Mouse (Mus musculus) embryonic facial prominence, embryonic 12.5 days (tissue): ENCODE measurements at regions not wholly inside any gene's neighbourhood (a gene's known extent, or its start where the extent isn't known, plus 50 kb on each side); places are given as distances from the start of the nearest gene placed in this dataset.

Experiments
- ATAC-seq: fragments of 200-750 bp; cut with Nextera tagmentation; 2 replicates; pipeline ENCODE4 v1.8.0; 2017; ENCODE audit not compliant: insufficient number of reproducible peaks, insufficient read depth, low FRiP score, low TSS enrichment
- H3K27ac ChIP-seq: fragments of 300-500 bp; sonication (generic); 2 replicates; pipeline ENCODE4 v1.5.1; 2016; ENCODE audit warnings: mild to moderate bottlenecking
- H3K27me3 ChIP-seq: fragments of 300-500 bp; sonication (generic); 2 replicates; pipeline ENCODE4 v1.6.1; 2016; ENCODE audit warnings: mild to moderate bottlenecking, moderate library complexity
- H3K36me3 ChIP-seq: fragments of 300-500 bp; sonication (generic); 2 replicates; pipeline ENCODE4 v1.6.1; 2016; ENCODE audit warnings: mild to moderate bottlenecking
- H3K4me1 ChIP-seq: fragments of 300-500 bp; sonication (generic); 2 replicates; pipeline ENCODE4 v1.6.1; 2016
- H3K4me2 ChIP-seq: fragments of 300-500 bp; sonication (generic); replicated peaks from 2 replicates; pipeline ENCODE4 v1.6.1; 2016; ENCODE audit warnings: mild to moderate bottlenecking, moderate library complexity
- H3K4me3 ChIP-seq: fragments of 300-500 bp; sonication (generic); 2 replicates; pipeline ENCODE4 v1.5.1; 2016; ENCODE audit warnings: mild to moderate bottlenecking
- H3K9ac ChIP-seq: fragments of 300-500 bp; sonication (generic); 2 replicates; pipeline ENCODE4 v1.6.1; 2016; ENCODE audit warnings: mild to moderate bottlenecking, moderate library complexity
- H3K9me3 ChIP-seq: fragments of 300-500 bp; sonication (generic); 2 replicates; pipeline ENCODE4 v1.6.1; 2016; ENCODE audit warnings: mild to moderate bottlenecking, moderate library complexity
- WGBS: fragments of 180-500 bp; shearing (Covaris S2); methylation state at CpG from one replicate; pipeline ENCODE4 v1.1.7; 2016; 5-methylcytosine and 5-hydroxymethylcytosine counted together

- no peak for ATAC-seq
- H3K27ac ChIP-seq = no peak overlapping the region
- no peaks in the 10 kb centered on the region for H3K36me3 ChIP-seq
- H3K4me2 ChIP-seq = no peak overlapping the region
- no peaks in the 10 kb centered on the region; the same call in 1 of the 2 replicates for H3K4me1 ChIP-seq
- no peaks in the 10 kb centered on the region for H3K9me3 ChIP-seq
- H3K4me3 ChIP-seq = no peak overlapping the region
- H3K9ac ChIP-seq = no peak overlapping the region
- H3K27me3 ChIP-seq = no peaks in the 10 kb centered on the region
- 88% methylated on average over 3 of the region's 3 CpGs for WGBS
Observed at GRCm38 (mm10) chr7:133290471-133290870, 166.3 kb upstream of the Ctbp2 start.

- 62% methylated on average over 3 of the region's 3 CpGs for WGBS
- Histone ChIP-seq H3K4me3 (no peak overlapping the region), H3K27ac (no peak overlapping the region), H3K9ac (no peak overlapping the region), H3K27me3 (no peaks in the 10 kb centered on the region), H3K36me3 (no peaks in the 10 kb centered on the region), H3K9me3 (no peaks in the 10 kb centered on the region), H3K4me1 (no peaks in the 10 kb centered on the region), H3K4me2 (no peak overlapping the region)
- ATAC-seq = no peak
Observed at GRCm38 (mm10) chr7:133288236-133288635, 164.1 kb upstream of the Ctbp2 start.

- no peak for ATAC-seq
- no peak overlapping the region for H3K9ac ChIP-seq
- 90% methylated on average over 7 of the region's 7 CpGs for WGBS
Observed at GRCm38 (mm10) chr7:133286836-133287235, 162.7 kb upstream of the Ctbp2 start.

GRCm38 (mm10) chr7:133286216-133286615, 162.1 kb upstream of the Ctbp2 start:
- Histone ChIP-seq H3K4me3 (no peak overlapping the region), H3K9me3 (no peaks in the 10 kb centered on the region), H3K36me3 (no peaks in the 10 kb centered on the region), H3K27ac (no peak overlapping the region), H3K4me1 (no peaks in the 10 kb centered on the region), H3K27me3 (no peaks in the 10 kb centered on the region), H3K9ac (no peak overlapping the region), H3K4me2 (no peak overlapping the region)
- ATAC-seq = no peak
- 84% methylated on average over 5 of the region's 5 CpGs for WGBS

More at GRCm38 (mm10) chr7:133286836-133287235, 162.7 kb upstream of the Ctbp2 start:
- H3K9me3 ChIP-seq = no peaks in the 10 kb centered on the region
- no peaks in the 10 kb centered on the region for H3K36me3 ChIP-seq
- no peaks in the 10 kb centered on the region for H3K27me3 ChIP-seq
- H3K27ac ChIP-seq = no peak overlapping the region
- no peak overlapping the region for H3K4me3 ChIP-seq
- H3K4me1 ChIP-seq = no peaks in the 10 kb centered on the region
- H3K4me2 ChIP-seq = no peak overlapping the region

GRCm38 (mm10) chr7:133262161-133262560, 138.0 kb upstream of the Ctbp2 start:
- no peaks in the 10 kb centered on the region for H3K36me3 ChIP-seq
- no peak for ATAC-seq
- no peak overlapping the region for H3K4me3 ChIP-seq
- H3K27me3 ChIP-seq = no peaks in the 10 kb centered on the region
- peaks cover 6% of the 10 kb centered on the region for H3K4me1 ChIP-seq
- H3K27ac ChIP-seq = no peak overlapping the region
- H3K9ac ChIP-seq = no peak overlapping the region
- no peak overlapping the region for H3K4me2 ChIP-seq
- 69% methylated on average over 5 of the region's 5 CpGs for WGBS
- H3K9me3 ChIP-seq = no peaks in the 10 kb centered on the region

GRCm38 (mm10) chr7:133259143-133259542, 135.0 kb upstream of the Ctbp2 start:
- Histone ChIP-seq H3K4me2 (no peak overlapping the region), H3K9me3 (no peaks in the 10 kb centered on the region), H3K4me3 (no peak overlapping the region), H3K4me1 (peaks cover 6% of the 10 kb centered on the region), H3K36me3 (no peaks in the 10 kb centered on the region), H3K9ac (no peak overlapping the region), H3K27me3 (no peaks in the 10 kb centered on the region), H3K27ac (no peak overlapping the region)
- 84% methylated on average over 7 of the region's 7 CpGs for WGBS
- 0 out of 2 replicates have a peak, but pooled peaks have one; percentile 15 for ATAC-seq

GRCm38 (mm10) chr7:133256831-133257230, 132.7 kb upstream of the Ctbp2 start:
- Histone ChIP-seq H3K4me2 (no peak overlapping the region), H3K4me1 (peaks cover 3% of the 10 kb centered on the region), H3K9me3 (no peaks in the 10 kb centered on the region), H3K27me3 (no peaks in the 10 kb centered on the region), H3K9ac (no peak overlapping the region), H3K36me3 (no peaks in the 10 kb centered on the region), H3K4me3 (no peak overlapping the region), H3K27ac (no peak overlapping the region)
- no peak for ATAC-seq
- 58% methylated on average over 5 of the region's 5 CpGs for WGBS

GRCm38 (mm10) chr7:133244601-133245000, 120.4 kb upstream of the Ctbp2 start:
- no peaks in the 10 kb centered on the region for H3K9me3 ChIP-seq
- no peak overlapping the region for H3K9ac ChIP-seq
- ATAC-seq = no peak
- no peak overlapping the region for H3K27ac ChIP-seq
- H3K27me3 ChIP-seq = no peaks in the 10 kb centered on the region
- WGBS = 52% methylated on average over 11 of the region's 11 CpGs
- H3K36me3 ChIP-seq = no peaks in the 10 kb centered on the region
- H3K4me2 ChIP-seq = no peak overlapping the region
- no peak overlapping the region for H3K4me3 ChIP-seq
- H3K4me1 ChIP-seq = no peaks in the 10 kb centered on the region

GRCm38 (mm10) chr7:133234326-133234725, 110.2 kb upstream of the Ctbp2 start:
- Histone ChIP-seq H3K36me3 (no peaks in the 10 kb centered on the region), H3K9ac (no peak overlapping the region), H3K4me1 (no peaks in the 10 kb centered on the region), H3K9me3 (no peaks in the 10 kb centered on the region), H3K27ac (no peak overlapping the region), H3K27me3 (no peaks in the 10 kb centered on the region), H3K4me2 (no peak overlapping the region), H3K4me3 (no peak overlapping the region)
- 84% methylated on average over 5 of the region's 5 CpGs for WGBS
- ATAC-seq = no peak

- no peaks in the 10 kb centered on the region for H3K27me3 ChIP-seq
- H3K27ac ChIP-seq = no peak overlapping the region
- no peaks in the 10 kb centered on the region for H3K9me3 ChIP-seq
- no peak for ATAC-seq
- 74% methylated on average over 10 of the region's 10 CpGs for WGBS
- no peaks in the 10 kb centered on the region for H3K4me1 ChIP-seq
- no peak overlapping the region for H3K4me3 ChIP-seq
- H3K4me2 ChIP-seq = no peak overlapping the region
- H3K36me3 ChIP-seq = no peaks in the 10 kb centered on the region
- no peak overlapping the region for H3K9ac ChIP-seq
Observed at GRCm38 (mm10) chr7:133232889-133233441, 108.8 kb upstream of the Ctbp2 start.

- WGBS = 60% methylated on average over 3 of the region's 3 CpGs
- Histone ChIP-seq H3K9ac (no peak overlapping the region), H3K4me2 (no peak overlapping the region), H3K9me3 (no peaks in the 10 kb centered on the region), H3K4me3 (no peak overlapping the region), H3K4me1 (no peaks in the 10 kb centered on the region), H3K27me3 (no peaks in the 10 kb centered on the region), H3K36me3 (no peaks in the 10 kb centered on the region), H3K27ac (no peak overlapping the region)
- no peak for ATAC-seq
Observed at GRCm38 (mm10) chr7:133230806-133231205, 106.7 kb upstream of the Ctbp2 start.

- no peaks in the 10 kb centered on the region for H3K27me3 ChIP-seq
- WGBS = 89% methylated on average over 19 of the region's 19 CpGs
- H3K36me3 ChIP-seq = no peaks in the 10 kb centered on the region
- no peak overlapping the region for H3K27ac ChIP-seq
- no peaks in the 10 kb centered on the region for H3K4me1 ChIP-seq
- no peak for ATAC-seq
- no peaks in the 10 kb centered on the region for H3K9me3 ChIP-seq
- H3K9ac ChIP-seq = no peak overlapping the region
- no peak overlapping the region for H3K4me3 ChIP-seq
- no peak overlapping the region for H3K4me2 ChIP-seq
Observed at GRCm38 (mm10) chr7:133223948-133224652, 99.9 kb upstream of the Ctbp2 start.
